Mouse (Mus musculus) myocyte (in vitro differentiated cells): ENCODE measurements around the gene Necab3. TPM values are rescaled to one million over a fixed set of nuclear protein-coding genes. Genes with fewer than 3 reads are reported as not detected.

ENCODE experiments used
- H3K27me3 ChIP-seq: one replicate; pipeline ENCODE4 v1.6.1; 2011; ENCODE audit not compliant: control insufficient read depth, insufficient read depth, insufficient read length
- H3K36me3 ChIP-seq: one replicate; pipeline ENCODE4 v1.6.1; 2011; ENCODE audit not compliant: control insufficient read depth, insufficient read depth
- H3K4me2 ChIP-seq: one replicate; pipeline ENCODE4 v1.6.1; 2011; ENCODE audit warnings: low read depth, control low read depth
- H3K4me3 ChIP-seq: one replicate; pipeline ENCODE4 v1.5.1; 2011; ENCODE audit warnings: mild to moderate bottlenecking, control low read depth, moderate library complexity
- H3K79me2 ChIP-seq: one replicate; pipeline ENCODE4 v1.6.1; 2011; ENCODE audit not compliant: control insufficient read depth, insufficient read depth
- H3ac ChIP-seq: one replicate; pipeline ENCODE4 v1.6.1; 2011; ENCODE audit not compliant: control insufficient read depth, insufficient read length
- CEBPB ChIP-seq: IDR thresholded peaks from 2 replicates; pipeline ENCODE4 v1.6.1; 2011; ENCODE audit warnings: mild to moderate bottlenecking, moderate library complexity; ENCODE audit not compliant: poor library complexity, insufficient read depth, severe bottlenecking
- E2F4 ChIP-seq: IDR thresholded peaks from one replicate; pipeline ENCODE4 v1.6.1; 2011; ENCODE audit warnings: mild to moderate bottlenecking, control low read depth, moderate library complexity; ENCODE audit not compliant: insufficient read depth
- MAX ChIP-seq: IDR thresholded peaks from one replicate; pipeline ENCODE4 v1.6.1; 2011; ENCODE audit warnings: low read depth, mild to moderate bottlenecking, control low read depth
- MYOD1 ChIP-seq, 3 experiments: IDR thresholded peaks; one replicate each; pipeline ENCODE4 v1.6.1; 2011; ENCODE audit warnings: control low read depth in 2 of 3, low read depth in 2 of 3, mild to moderate bottlenecking in 2 of 3, moderate library complexity in 1 of 3; ENCODE audit not compliant: insufficient read length in 2 of 3, control insufficient read depth in 1 of 3
- MYOG ChIP-seq, 3 experiments: IDR thresholded peaks; one replicate each; pipeline ENCODE4 v1.6.1; 2011; ENCODE audit warnings: control low read depth in 2 of 3, low read depth in 2 of 3, mild to moderate bottlenecking in 2 of 3; ENCODE audit not compliant: insufficient read length in 2 of 3, control insufficient read depth in 1 of 3, insufficient read depth in 1 of 3
- POLR2A ChIP-seq: IDR thresholded peaks from one replicate; pipeline ENCODE4 v1.6.1; 2011; ENCODE audit warnings: low read depth, mild to moderate bottlenecking, control low read depth, moderate library complexity; ENCODE audit not compliant: insufficient read length
- POLR2AphosphoS2 ChIP-seq: IDR thresholded peaks from one replicate; pipeline ENCODE4 v1.6.1; 2011; ENCODE audit warnings: low read depth, control low read depth; ENCODE audit not compliant: insufficient read length
- REST ChIP-seq: IDR thresholded peaks from one replicate; pipeline ENCODE4 v1.6.1; 2011; ENCODE audit warnings: mild to moderate bottlenecking, control low read depth, moderate library complexity; ENCODE audit not compliant: insufficient read depth, insufficient read length
- SRF ChIP-seq: IDR thresholded peaks from one replicate; pipeline ENCODE4 v1.6.1; 2011; ENCODE audit warnings: low read depth; ENCODE audit not compliant: control insufficient read depth, insufficient read length
- TCF12 ChIP-seq: IDR thresholded peaks from one replicate; pipeline ENCODE4 v1.6.1; 2011; ENCODE audit warnings: mild to moderate bottlenecking, control low read depth; ENCODE audit not compliant: poor library complexity, insufficient read depth, severe bottlenecking
- TCF3 ChIP-seq: IDR thresholded peaks from one replicate; pipeline ENCODE4 v1.6.1; 2011; ENCODE audit warnings: low read depth, control low read depth; ENCODE audit not compliant: insufficient read length
- USF1 ChIP-seq: IDR thresholded peaks from one replicate; pipeline ENCODE4 v1.6.1; 2011; ENCODE audit warnings: low read depth, mild to moderate bottlenecking, control low read depth, moderate library complexity
- polyA plus RNA-seq: library from polyadenylated mRNA; unstranded; fragments of >200 nt; fragmentation: generic; extraction: Trizol; gene quantifications from one replicate; pipeline ENCODE4 v1.2.1, GENCODE M21; 2012; ENCODE audit warnings: missing spikeins

Gene Necab3
- polyA plus RNA-seq, 1 experiment: 0.12 TPM

GRCm38 (mm10) chr2:154572996-154573395 is 14.3 kb upstream of the Necab3 start:
- TF ChIP-seq MAX: no peak
- TF ChIP-seq REST: no peak
- TF ChIP-seq TCF3: no peak
- no peak for TF ChIP-seq MYOG (IDR thresholded peaks at IDR 0.05; ENCODE audit: control insufficient read depth in 1 of 3, insufficient read depth in 1 of 3, insufficient read length in 2 of 3, low read depth in 2 of 3)
- no peak for TF ChIP-seq POLR2AphosphoS2
- TF ChIP-seq POLR2A: no peak
- TF ChIP-seq E2F4: no peak
- TF ChIP-seq CEBPB: no peak
- no peak for TF ChIP-seq MYOD1 (IDR thresholded peaks at IDR 0.05; ENCODE audit: control insufficient read depth in 1 of 3, insufficient read length in 2 of 3, low read depth in 2 of 3)
- TF ChIP-seq TCF12: no peak
- TF ChIP-seq USF1: no peak
- TF ChIP-seq SRF: no peak
- H3ac ChIP-seq: no peak overlapping the region
- no peaks in the 10 kb centered on the region for H3K27me3 ChIP-seq
- no peaks in the 10 kb centered on the region for H3K36me3 ChIP-seq
- no peak overlapping the region for H3K4me3 ChIP-seq
- H3K4me2 ChIP-seq: no peak overlapping the region
- peaks cover 5% of the 10 kb centered on the region for H3K79me2 ChIP-seq

- H3K4me3 ChIP-seq: no peak overlapping the region
- no peak overlapping the region for H3ac ChIP-seq
- no peaks in the 10 kb centered on the region for H3K27me3 ChIP-seq
- no peak for TF ChIP-seq E2F4
- no peak for TF ChIP-seq REST
- no peak for TF ChIP-seq SRF
- no peak for TF ChIP-seq CEBPB
- no peak for TF ChIP-seq MAX
- no peak for TF ChIP-seq TCF12
- H3K36me3 ChIP-seq: no peaks in the 10 kb centered on the region
- peaks cover 15% of the 10 kb centered on the region for H3K79me2 ChIP-seq
- no peak overlapping the region for H3K4me2 ChIP-seq
Measured at GRCm38 (mm10) chr2:154571976-154572375, 13.3 kb upstream of the Necab3 start.

- Histone ChIP-seq H3K4me2 (peak overlapping the region; percentile 99), H3ac (no peak overlapping the region), H3K4me3 (no peak overlapping the region), H3K79me2 (peaks cover 15% of the 10 kb centered on the region), H3K36me3 (no peaks in the 10 kb centered on the region), H3K27me3 (no peaks in the 10 kb centered on the region)
- no peak for TF ChIP-seq USF1
- no peak for TF ChIP-seq MYOG (IDR thresholded peaks at IDR 0.05; ENCODE audit: control insufficient read depth in 1 of 3, insufficient read depth in 1 of 3, insufficient read length in 2 of 3, low read depth in 2 of 3)
- TF ChIP-seq TCF12: no peak
- TF ChIP-seq TCF3: no peak
- TF ChIP-seq MYOD1 (IDR thresholded peaks at IDR 0.05; ENCODE audit: control insufficient read depth in 1 of 3, insufficient read length in 2 of 3, low read depth in 2 of 3): no peak
- TF ChIP-seq SRF: no peak
- TF ChIP-seq E2F4: no peak
- TF ChIP-seq POLR2A: no peak
- TF ChIP-seq POLR2AphosphoS2: no peak
- no peak for TF ChIP-seq CEBPB
- no peak for TF ChIP-seq REST
- no peak for TF ChIP-seq MAX
Measured at GRCm38 (mm10) chr2:154571266-154571665, 12.6 kb upstream of the Necab3 start.

- Histone ChIP-seq H3K4me2 (peak overlapping the region; percentile 99), H3ac (no peak overlapping the region), H3K4me3 (peak overlapping the region; percentile 49), H3K36me3 (no peaks in the 10 kb centered on the region), H3K79me2 (peaks cover 15% of the 10 kb centered on the region), H3K27me3 (no peaks in the 10 kb centered on the region)
- TF ChIP-seq MAX (no peak), SRF (no peak), MYOD1 (IDR thresholded peaks at IDR 0.05; ENCODE audit: control insufficient read depth in 1 of 3, insufficient read length in 2 of 3, low read depth in 2 of 3) (no peak), POLR2AphosphoS2 (no peak), MYOG (IDR thresholded peaks at IDR 0.05; ENCODE audit: control insufficient read depth in 1 of 3, insufficient read depth in 1 of 3, insufficient read length in 2 of 3, low read depth in 2 of 3) (no peak), POLR2A (no peak), CEBPB (no peak), TCF3 (no peak), TCF12 (no peak), USF1 (no peak), REST (no peak), E2F4 (no peak)
Measured at GRCm38 (mm10) chr2:154570666-154571065, 12.0 kb upstream of the Necab3 start.

GRCm38 (mm10) chr2:154569836-154570286 is 11.2 kb upstream of the Necab3 start, which contains the start of gene E2f1:
TSS of gene E2f1 (minus strand) at chr2:154569892.
- TF ChIP-seq MYOG (IDR thresholded peaks at IDR 0.05; ENCODE audit: control insufficient read depth in 1 of 3, insufficient read depth in 1 of 3, insufficient read length in 2 of 3, low read depth in 2 of 3) (peak in 1 of 3 experiments; percentile 3), POLR2A (peak; percentile 66), POLR2AphosphoS2 (peak; percentile 34), USF1 (peak; percentile 77), E2F4 (peak; percentile 88), CEBPB (no peak), TCF12 (no peak)
- no peaks in the 10 kb centered on the region for H3K36me3 ChIP-seq
- peak within 1 kb of the TSS; percentile 25 for H3ac ChIP-seq
- H3K27me3 ChIP-seq: no peaks in the 10 kb centered on the region
- peak within 1 kb of the TSS; percentile 49 for H3K4me3 ChIP-seq
- peak within 1 kb of the TSS; percentile 99 for H3K4me2 ChIP-seq
- peaks cover 15% of the 10 kb centered on the region for H3K79me2 ChIP-seq
